Mouse (Mus musculus) MEL (cell line): ENCODE measurements around the gene Nfkbie. TPM values are rescaled to one million over a fixed set of nuclear protein-coding genes. Genes with fewer than 3 reads are reported as not detected.

Source experiments
- DNase-seq: peaks from one replicate; pipeline ENCODE4 v3.0.0; 2011; ENCODE audit warnings: low read depth, low spot score
- H3K27ac ChIP-seq: 2 replicates; pipeline ENCODE4 v1.5.1; 2012; ENCODE audit warnings: low read depth, mild to moderate bottlenecking, control low read depth, low read length, moderate library complexity; ENCODE audit not compliant: control insufficient read depth
- H3K27me3 ChIP-seq, 2 experiments: fragments of 150-350 bp in 1 of 2; sonication (generic) in 1 of 2; 2 replicates each; pipeline ENCODE4 v1.6.1; 2012; ENCODE audit warnings: low read length in 2 of 2, mild to moderate bottlenecking in 2 of 2, improper control_type of control experiment in 1 of 2, moderate library complexity in 1 of 2; ENCODE audit not compliant: insufficient read depth in 2 of 2, control insufficient read depth in 1 of 2
- H3K36me3 ChIP-seq, 2 experiments: 2 replicates each; pipeline ENCODE4 v1.6.1; 2012 to 2014; ENCODE audit warnings: low read length in 2 of 2, improper control_type of control experiment in 1 of 2, inconsistent platforms in 1 of 2, mild to moderate bottlenecking in 1 of 2; ENCODE audit not compliant: insufficient read depth in 2 of 2, control insufficient read depth in 1 of 2
- H3K4me1 ChIP-seq, 2 experiments: fragments of 150-350 bp in 1 of 2; sonication (generic) in 1 of 2; 2 replicates each; pipeline ENCODE4 v1.6.1; 2012; ENCODE audit warnings: low read length in 2 of 2, improper control_type of control experiment in 1 of 2, mild to moderate bottlenecking in 1 of 2; ENCODE audit not compliant: insufficient read depth in 2 of 2, control insufficient read depth in 1 of 2
- H3K4me3 ChIP-seq, 2 experiments: fragments of 150-350 bp in 1 of 2; sonication (generic) in 1 of 2; 2 replicates each; pipeline ENCODE4 v1.5.1; 2012; ENCODE audit warnings: low read depth in 2 of 2, low read length in 2 of 2, mild to moderate bottlenecking in 2 of 2, moderate library complexity in 2 of 2, control low read depth in 1 of 2, improper control_type of control experiment in 1 of 2; ENCODE audit not compliant: control insufficient read depth in 1 of 2, insufficient read depth in 1 of 2
- H3K79me2 ChIP-seq: 2 replicates; pipeline ENCODE4 v1.6.1; 2012; ENCODE audit warnings: mild to moderate bottlenecking, low read length, moderate library complexity; ENCODE audit not compliant: control insufficient read depth, poor library complexity, insufficient read depth
- H3K9ac ChIP-seq: 2 replicates; pipeline ENCODE4 v1.6.1; 2012; ENCODE audit warnings: low read depth, mild to moderate bottlenecking, control low read depth, low read length, moderate library complexity; ENCODE audit not compliant: control insufficient read depth, poor library complexity, severe bottlenecking
- H3K9me3 ChIP-seq: fragments of 150-350 bp; sonication (generic); replicated peaks from 2 replicates; pipeline ENCODE4 v1.6.1; 2012; ENCODE audit warnings: mild to moderate bottlenecking, low read length, improper control_type of control experiment, moderate library complexity; ENCODE audit not compliant: insufficient read depth
- BHLHE40 ChIP-seq: IDR thresholded peaks from 2 replicates; pipeline ENCODE4 v1.6.1; 2012; ENCODE audit warnings: low read depth, mild to moderate bottlenecking, inconsistent platforms, low read length, improper control_type of control experiment, borderline replicate concordance
- CHD1 ChIP-seq: IDR thresholded peaks from 2 replicates; pipeline ENCODE4 v1.6.1; 2012; ENCODE audit warnings: low read depth, mild to moderate bottlenecking, inconsistent platforms, low read length, improper control_type of control experiment
- CHD2 ChIP-seq: IDR thresholded peaks from 2 replicates; pipeline ENCODE4 v1.6.1; 2011; ENCODE audit warnings: low read length, improper control_type of control experiment
- CTCF ChIP-seq, 3 experiments: IDR thresholded peaks in 2 of 3; conservative IDR thresholded peaks in 1 of 3; 2 replicates each; pipeline ENCODE4 v1.5.1; 2011 to 2012; ENCODE audit warnings: low read length in 3 of 3, low read depth in 2 of 3, mild to moderate bottlenecking in 2 of 3, improper control_type of control experiment in 1 of 3, inconsistent platforms in 1 of 3, mixed read lengths in 1 of 3, moderate library complexity in 1 of 3; ENCODE audit not compliant: control insufficient read depth in 1 of 3, insufficient read depth in 1 of 3, poor library complexity in 1 of 3, severe bottlenecking in 1 of 3
- E2F4 ChIP-seq: IDR thresholded peaks from 2 replicates; pipeline ENCODE4 v1.6.1; 2011; ENCODE audit warnings: low read depth, low read length, improper control_type of control experiment, borderline replicate concordance
- EP300 ChIP-seq, 2 experiments: IDR thresholded peaks; 2 replicates each; pipeline ENCODE4 v1.6.1; 2011; ENCODE audit warnings: improper control_type of control experiment in 2 of 2, low read length in 2 of 2, low read depth in 1 of 2, mild to moderate bottlenecking in 1 of 2
- ETS1 ChIP-seq: IDR thresholded peaks from 2 replicates; pipeline ENCODE4 v1.6.1; 2012; ENCODE audit warnings: low read depth, mild to moderate bottlenecking, inconsistent platforms, low read length, improper control_type of control experiment, moderate library complexity
- GATA1 ChIP-seq: IDR thresholded peaks from 2 replicates; pipeline ENCODE4 v1.6.1; 2011; ENCODE audit warnings: low read depth, low read length, improper control_type of control experiment
- HCFC1 ChIP-seq: IDR thresholded peaks from 2 replicates; pipeline ENCODE4 v1.6.1; 2012; ENCODE audit warnings: low read depth, mild to moderate bottlenecking, inconsistent platforms, low read length, improper control_type of control experiment, moderate library complexity
- MAFK ChIP-seq: IDR thresholded peaks from 2 replicates; pipeline ENCODE4 v1.6.1; 2011; ENCODE audit warnings: low read depth, mild to moderate bottlenecking, low read length, improper control_type of control experiment, borderline replicate concordance
- MAX ChIP-seq: IDR thresholded peaks from 2 replicates; pipeline ENCODE4 v1.6.1; 2011; ENCODE audit warnings: low read length, improper control_type of control experiment
- MXI1 ChIP-seq: IDR thresholded peaks from 2 replicates; pipeline ENCODE4 v1.6.1; 2011; ENCODE audit warnings: mild to moderate bottlenecking, low read depth, low read length, improper control_type of control experiment
- MYB ChIP-seq: IDR thresholded peaks from 2 replicates; pipeline ENCODE4 v1.6.1; 2011; ENCODE audit warnings: mild to moderate bottlenecking, low read depth, low read length, improper control_type of control experiment
- MYC ChIP-seq: IDR thresholded peaks from 2 replicates; pipeline ENCODE4 v1.6.1; 2011; ENCODE audit warnings: low read depth, mild to moderate bottlenecking, low read length, improper control_type of control experiment, moderate library complexity
- NRF1 ChIP-seq: IDR thresholded peaks from 2 replicates; pipeline ENCODE4 v1.6.1; 2014; ENCODE audit warnings: low read depth, mild to moderate bottlenecking, inconsistent platforms, low read length, improper control_type of control experiment, moderate library complexity; ENCODE audit not compliant: poor library complexity, insufficient read depth, severe bottlenecking
- POLR2A ChIP-seq, 2 experiments: IDR thresholded peaks; 2 replicates each; pipeline ENCODE4 v1.6.1; 2011 to 2012; ENCODE audit warnings: low read length in 2 of 2, mild to moderate bottlenecking in 2 of 2, control low read depth in 1 of 2, improper control_type of control experiment in 1 of 2, low read depth in 1 of 2, moderate library complexity in 1 of 2; ENCODE audit not compliant: control insufficient read depth in 1 of 2, insufficient read depth in 1 of 2, poor library complexity in 1 of 2
- POLR2AphosphoS5 ChIP-seq: IDR thresholded peaks from 2 replicates; pipeline ENCODE4 v1.6.1; 2012; ENCODE audit warnings: low read depth, borderline replicate concordance, mild to moderate bottlenecking, inconsistent platforms, low read length, moderate library complexity, mixed read lengths
- RCOR1 ChIP-seq: IDR thresholded peaks from 2 replicates; pipeline ENCODE4 v1.6.1; 2012; ENCODE audit warnings: low read depth, mild to moderate bottlenecking, inconsistent platforms, low read length, improper control_type of control experiment
- SIN3A ChIP-seq: IDR thresholded peaks from 2 replicates; pipeline ENCODE4 v1.6.1; 2012; ENCODE audit warnings: low read length, improper control_type of control experiment, inconsistent platforms
- SMC3 ChIP-seq: IDR thresholded peaks from 2 replicates; pipeline ENCODE4 v1.6.1; 2011; ENCODE audit warnings: low read depth, low read length, improper control_type of control experiment
- TAL1 ChIP-seq: IDR thresholded peaks from 2 replicates; pipeline ENCODE4 v1.6.1; 2012; ENCODE audit warnings: mild to moderate bottlenecking, inconsistent platforms, low read length, moderate library complexity, mixed read lengths
- TBP ChIP-seq: IDR thresholded peaks from 2 replicates; pipeline ENCODE4 v1.8.0; 2011; ENCODE audit warnings: low read depth, low read length, improper control_type of control experiment
- TCF12 ChIP-seq: IDR thresholded peaks from 2 replicates; pipeline ENCODE4 v1.6.1; 2014; ENCODE audit warnings: low read depth, mild to moderate bottlenecking, inconsistent platforms, low read length, improper control_type of control experiment, moderate library complexity
- UBTF ChIP-seq: IDR thresholded peaks from 2 replicates; pipeline ENCODE4 v1.6.1; 2012; ENCODE audit warnings: low read depth, mild to moderate bottlenecking, inconsistent platforms, low read length, improper control_type of control experiment, moderate library complexity, borderline replicate concordance; ENCODE audit not compliant: insufficient read depth
- USF1 ChIP-seq: IDR thresholded peaks from 2 replicates; pipeline ENCODE4 v1.6.1; 2014; ENCODE audit warnings: low read depth, mild to moderate bottlenecking, inconsistent platforms, low read length, improper control_type of control experiment, moderate library complexity
- USF2 ChIP-seq, 2 experiments: IDR thresholded peaks; 2 replicates each; pipeline ENCODE4 v1.6.1; 2011 to 2012; ENCODE audit warnings: improper control_type of control experiment in 2 of 2, low read length in 2 of 2, borderline replicate concordance in 1 of 2, inconsistent platforms in 1 of 2, low read depth in 1 of 2, mild to moderate bottlenecking in 1 of 2; ENCODE audit not compliant: insufficient read depth in 1 of 2
- ZKSCAN1 ChIP-seq: IDR thresholded peaks from 2 replicates; pipeline ENCODE4 v1.6.1; 2012; ENCODE audit warnings: low read depth, mild to moderate bottlenecking, inconsistent platforms, low read length, improper control_type of control experiment, moderate library complexity
- ZMIZ1 ChIP-seq: IDR thresholded peaks from 2 replicates; pipeline ENCODE4 v1.6.1; 2012; ENCODE audit warnings: low read depth, mild to moderate bottlenecking, inconsistent platforms, low read length, improper control_type of control experiment, moderate library complexity
- ZNF384 ChIP-seq: IDR thresholded peaks from 2 replicates; pipeline ENCODE4 v1.6.1; 2012; ENCODE audit warnings: low read depth, mild to moderate bottlenecking, inconsistent platforms, low read length, improper control_type of control experiment
- polyA plus RNA-seq, 2 experiments: library from polyadenylated mRNA; stranded (reverse) in 1 of 2; unstranded in 1 of 2; fragments of >175 nt in 1 of 2; fragments of >200 nt in 1 of 2; gene quantifications; 2 replicates each; pipeline versions ENCODE4 v1.2.1 to v1.2.4; 2012; ENCODE audit warnings: low replicate concordance in 2 of 2, low read depth in 1 of 2; ENCODE audit not compliant: insufficient read length in 2 of 2, insufficient read depth in 1 of 2, missing spikeins in 1 of 2
- total RNA-seq: library from RNA; depleted of rRNA; stranded (reverse); fragments of 300-350 nt; gene quantifications from 2 replicates; pipeline ENCODE4 v1.2.3, GENCODE M21; 2012

The Nfkbie gene
- total and polyA plus RNA-seq, 3 experiments, result 2.7 to 5.7 TPM; not detected in 1

DNA sequence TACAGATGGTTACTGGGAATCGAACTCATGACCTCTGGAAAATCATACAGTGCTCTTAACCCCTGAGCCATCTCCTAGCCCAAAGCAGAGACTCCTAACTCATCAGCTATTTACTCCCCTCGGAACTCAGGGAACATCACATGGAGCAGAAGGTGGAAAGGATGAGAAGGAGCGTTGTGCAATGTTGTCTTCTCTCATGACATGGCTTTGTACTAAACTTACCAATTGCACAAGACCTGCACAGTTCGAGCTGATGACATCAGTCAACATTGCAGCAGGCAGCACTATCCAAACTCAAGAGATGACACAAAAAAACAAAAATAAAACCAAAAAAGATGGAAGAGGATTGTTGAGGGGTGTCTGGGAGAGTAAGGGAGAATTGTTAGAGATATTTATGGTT, 52.9 kb downstream of the Nfkbie start:
- Histone ChIP-seq H3K4me3 (no peak overlapping the region), H3K9me3 (no peaks in the 10 kb centered on the region), H3K36me3 (peaks cover 0 to 22% of the 10 kb centered on the region in 2 experiments; a peak in 2 of 4 replicates), H3K4me1 (peaks cover 12 to 21% of the 10 kb centered on the region in 2 experiments), H3K27me3 (no peaks in the 10 kb centered on the region), H3K27ac (no peak overlapping the region), H3K79me2 (no peaks in the 10 kb centered on the region), H3K9ac (no peak overlapping the region)
- TF ChIP-seq UBTF (no peak), HCFC1 (no peak), POLR2A (IDR thresholded peaks at IDR 0.05; ENCODE audit: control insufficient read depth in 1 of 2, insufficient read depth in 1 of 2, low read depth in 1 of 2, low read length in 2 of 2, poor library complexity in 1 of 2) (no peak), CTCF (IDR thresholded peaks at IDR 0.05 in 2 of 3, conservative IDR thresholded peaks at IDR 0.05 in 1 of 3; ENCODE audit: control insufficient read depth in 1 of 3, insufficient read depth in 1 of 3, low read depth in 2 of 3, low read length in 3 of 3, poor library complexity in 1 of 3, severe bottlenecking in 1 of 3) (no peak), SMC3 (no peak), ZKSCAN1 (no peak), MXI1 (no peak), TAL1 (no peak)
- DNase-seq, result no peak

DNA sequence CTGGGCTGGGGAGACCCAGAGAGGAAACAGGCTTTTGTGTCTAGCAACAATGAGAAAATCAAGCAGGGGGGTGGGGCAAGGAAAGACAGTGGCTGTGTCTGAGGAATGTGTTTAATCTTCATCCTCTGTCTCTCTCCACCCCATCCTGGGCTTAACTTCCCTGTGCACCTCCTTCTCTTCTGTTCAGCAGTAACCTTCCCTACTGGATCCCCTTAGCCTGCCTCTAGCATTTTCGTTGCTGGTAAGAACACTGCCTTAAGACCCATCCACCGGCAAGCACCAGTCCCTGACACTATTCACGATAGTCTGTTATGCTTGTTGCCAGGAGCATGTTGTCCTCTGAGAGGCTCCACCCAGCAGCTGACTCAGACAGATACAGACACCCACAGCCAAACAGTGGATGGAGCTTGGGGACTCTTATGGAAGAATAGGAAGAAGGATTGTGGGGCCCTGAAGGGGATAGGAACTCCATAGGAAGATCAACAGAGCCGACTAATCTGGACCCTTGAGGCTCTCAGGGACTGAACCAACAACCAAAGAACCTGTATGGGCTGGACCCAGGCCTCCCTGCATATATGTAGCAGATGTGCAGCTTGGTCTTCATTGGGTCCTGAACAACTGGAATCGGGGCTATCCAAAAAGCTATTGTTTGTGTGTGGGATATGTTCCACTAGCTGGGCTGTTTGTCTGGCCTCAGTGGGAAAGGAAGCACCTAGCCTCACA, 54.8 kb downstream of the Nfkbie start:
- TF ChIP-seq ZNF384 (no peak), HCFC1 (no peak), POLR2A (IDR thresholded peaks at IDR 0.05; ENCODE audit: control insufficient read depth in 1 of 2, insufficient read depth in 1 of 2, low read depth in 1 of 2, low read length in 2 of 2, poor library complexity in 1 of 2) (no peak), TCF12 (0 out of 2 replicates have a peak, but pooled peaks have one; percentile 4), ETS1 (no peak), USF2 (IDR thresholded peaks at IDR 0.05; ENCODE audit: borderline replicate concordance in 1 of 2, insufficient read depth in 1 of 2, low read depth in 1 of 2, low read length in 2 of 2) (no peak), TBP (no peak), MYC (no peak), TAL1 (no peak), RCOR1 (no peak), USF1 (no peak), MAFK (no peak), MYB (no peak), UBTF (no peak), SIN3A (peak; percentile 54; the same call in 1 of the 2 replicates), BHLHE40 (no peak), ZMIZ1 (no peak), CHD1 (no peak), MXI1 (no peak), EP300 (IDR thresholded peaks at IDR 0.05; ENCODE audit: low read depth in 1 of 2, low read length in 2 of 2) (peak in 1 of 2 experiments; percentile 36; a peak in 1 of 4 replicates), NRF1 (no peak), CHD2 (no peak), SMC3 (no peak), GATA1 (no peak), MAX (no peak), POLR2AphosphoS5 (no peak), E2F4 (no peak)
- peak; percentile 59 for DNase-seq
- Histone ChIP-seq H3K27me3 (no peaks in the 10 kb centered on the region), H3K36me3 (peaks cover 0 to 22% of the 10 kb centered on the region in 2 experiments; a peak in 2 of 4 replicates), H3K4me1 (peaks cover 12 to 21% of the 10 kb centered on the region in 2 experiments), H3K79me2 (no peaks in the 10 kb centered on the region), H3K9me3 (no peaks in the 10 kb centered on the region), H3K4me3 (peak overlapping the region; percentile 26 to 38; a peak in 2 of 4 replicates), H3K9ac (no peak overlapping the region), H3K27ac (no peak overlapping the region)
